Mouse (Mus musculus): ENCODE data around the gene Lin54. TPM values are rescaled to one million over a fixed set of nuclear protein-coding genes. Genes with fewer than 3 reads are reported as not detected.
"Not testable (repeated sequence)": the region's sequence is repeated elsewhere in the genome, so short reads cannot be mapped to it uniquely, and the experiment has no call there.

Gene Lin54
- polyA plus RNA-seq, 1 experiment = 6.6 TPM

GRCm38 (mm10) chr5:100488231-100488630, 12.2 kb downstream of the Lin54 start:
- no peak for DNase-seq (ENCODE audit: low spot score)

- DNase-seq (ENCODE audit: low spot score) = no peak
These were observed 13.3 kb downstream of the Lin54 start for GRCm38 (mm10) chr5:100487120-100487519.

- no peak for DNase-seq (ENCODE audit: low spot score)
These were observed 16.9 kb downstream of the Lin54 start for GRCm38 (mm10) chr5:100483569-100483968.

- DNase-seq (ENCODE audit: low spot score) = no peak
These were observed 22.8 kb downstream of the Lin54 start for GRCm38 (mm10) chr5:100477604-100478003.

- no peak for DNase-seq (ENCODE audit: low spot score)
These were observed 24.1 kb downstream of the Lin54 start for GRCm38 (mm10) chr5:100476328-100476727.

GRCm38 (mm10) chr5:100467336-100467735, 33.1 kb downstream of the Lin54 start:
- no peak for DNase-seq (ENCODE audit: low spot score)

GRCm38 (mm10) chr5:100466624-100467023, 33.8 kb downstream of the Lin54 start:
- no peak for DNase-seq (ENCODE audit: low spot score)

GRCm38 (mm10) chr5:100462374-100462773, 38.1 kb downstream of the Lin54 start:
- no peak for DNase-seq (ENCODE audit: low spot score)

GRCm38 (mm10) chr5:100461526-100461925, 38.9 kb downstream of the Lin54 start:
- DNase-seq (ENCODE audit: low spot score) = no peak

GRCm38 (mm10) chr5:100459468-100459867, 41.0 kb downstream of the Lin54 start:
- DNase-seq (ENCODE audit: low spot score) = no peak

GRCm38 (mm10) chr5:100451871-100452270, 48.6 kb downstream of the Lin54 start:
- no peak for DNase-seq (ENCODE audit: low spot score)

- no peak for DNase-seq (ENCODE audit: low spot score)
These were observed 61.6 kb downstream of the Lin54 start for GRCm38 (mm10) chr5:100438796-100439195.

- no peak for DNase-seq (ENCODE audit: low spot score)
These were observed 62.5 kb downstream of the Lin54 start for GRCm38 (mm10) chr5:100437917-100438316.

- no peak for DNase-seq (ENCODE audit: low spot score)
These were observed 63.4 kb downstream of the Lin54 start for GRCm38 (mm10) chr5:100437086-100437485.

GRCm38 (mm10) chr5:100430966-100431365, 69.5 kb downstream of the Lin54 start:
- DNase-seq (ENCODE audit: low spot score) = no peak

- DNase-seq (ENCODE audit: low spot score) = no peak
These were observed 70.4 kb downstream of the Lin54 start for GRCm38 (mm10) chr5:100430076-100430390.

- peak; percentile 79 for DNase-seq (ENCODE audit: low spot score)
These were observed 70.9 kb downstream of the Lin54 start for GRCm38 (mm10) chr5:100429344-100430075.

GRCm38 (mm10) chr5:100428734-100429343, 71.6 kb downstream of the Lin54 start:
- no peak for DNase-seq (ENCODE audit: low spot score)

- no peak for DNase-seq (ENCODE audit: low spot score)
These were observed 72.3 kb downstream of the Lin54 start for GRCm38 (mm10) chr5:100428031-100428733.

- no peak for DNase-seq (ENCODE audit: low spot score)
These were observed 73.2 kb downstream of the Lin54 start for GRCm38 (mm10) chr5:100427276-100427675.

- DNase-seq (ENCODE audit: low spot score) = not testable (repeated sequence)
These were observed 74.6 kb downstream of the Lin54 start for GRCm38 (mm10) chr5:100425823-100426222.

GRCm38 (mm10) chr5:100424252-100424651, 76.2 kb downstream of the Lin54 start:
- no peak for DNase-seq (ENCODE audit: low spot score)

- DNase-seq (ENCODE audit: low spot score) = no peak
These were observed 76.8 kb downstream of the Lin54 start for GRCm38 (mm10) chr5:100423626-100424025.
